Mouse (Mus musculus) midbrain, embryonic 13.5 days (tissue): ENCODE measurements around the gene Mrpl24. TPM values are rescaled to one million over a fixed set of nuclear protein-coding genes. Genes with fewer than 3 reads are reported as not detected.

Source experiments
- ATAC-seq: fragments of 200-750 bp; cut with Nextera tagmentation; 2 replicates; pipeline ENCODE4 v1.8.0; 2017; ENCODE audit warnings: mild to moderate bottlenecking, moderate TSS enrichment, moderate library complexity
- H3K27ac ChIP-seq: fragments of 300-500 bp; sonication (generic); 2 replicates; pipeline ENCODE4 v1.5.1; 2015; ENCODE audit warnings: inconsistent platforms, mild to moderate bottlenecking, moderate library complexity
- H3K27me3 ChIP-seq: fragments of 300-500 bp; sonication (generic); 2 replicates; pipeline ENCODE4 v1.6.1; 2015; ENCODE audit warnings: mild to moderate bottlenecking, inconsistent platforms
- H3K36me3 ChIP-seq: fragments of 300-500 bp; sonication (generic); 2 replicates; pipeline ENCODE4 v1.6.1; 2015; ENCODE audit warnings: mild to moderate bottlenecking, inconsistent platforms
- H3K4me1 ChIP-seq: fragments of 300-500 bp; sonication (generic); replicated peaks from 2 replicates; pipeline ENCODE4 v1.6.1; 2015; ENCODE audit warnings: inconsistent platforms
- H3K4me2 ChIP-seq: fragments of 300-500 bp; sonication (generic); replicated peaks from 2 replicates; pipeline ENCODE4 v1.6.1; 2015; ENCODE audit warnings: moderate library complexity, mild to moderate bottlenecking, inconsistent platforms
- H3K4me3 ChIP-seq: fragments of 300-500 bp; sonication (generic); replicated peaks from 2 replicates; pipeline ENCODE4 v1.5.1; 2015; ENCODE audit warnings: mild to moderate bottlenecking, inconsistent platforms
- H3K9ac ChIP-seq: fragments of 300-500 bp; sonication (generic); replicated peaks from 2 replicates; pipeline ENCODE4 v1.6.1; 2015; ENCODE audit warnings: mild to moderate bottlenecking, inconsistent platforms
- H3K9me3 ChIP-seq: fragments of 300-500 bp; sonication (generic); 2 replicates; pipeline ENCODE4 v1.6.1; 2016; ENCODE audit warnings: mild to moderate bottlenecking, inconsistent platforms
- WGBS: fragments of 180-500 bp; shearing (Covaris S2); methylation state at CpG from one replicate; pipeline ENCODE4 v1.1.7; 2015; 5-methylcytosine and 5-hydroxymethylcytosine counted together
- polyA plus RNA-seq: library from polyadenylated mRNA; unstranded; fragments of >200 nt; fragmentation: Nextera tagmentation; extraction: Ambion mirVana; gene quantifications from 2 replicates; pipeline ENCODE4 v1.2.1, GENCODE M21; 2015

Mrpl24 gene
- polyA plus RNA-seq, 1 experiment from 2014 or later: 72.1 TPM

DNA sequence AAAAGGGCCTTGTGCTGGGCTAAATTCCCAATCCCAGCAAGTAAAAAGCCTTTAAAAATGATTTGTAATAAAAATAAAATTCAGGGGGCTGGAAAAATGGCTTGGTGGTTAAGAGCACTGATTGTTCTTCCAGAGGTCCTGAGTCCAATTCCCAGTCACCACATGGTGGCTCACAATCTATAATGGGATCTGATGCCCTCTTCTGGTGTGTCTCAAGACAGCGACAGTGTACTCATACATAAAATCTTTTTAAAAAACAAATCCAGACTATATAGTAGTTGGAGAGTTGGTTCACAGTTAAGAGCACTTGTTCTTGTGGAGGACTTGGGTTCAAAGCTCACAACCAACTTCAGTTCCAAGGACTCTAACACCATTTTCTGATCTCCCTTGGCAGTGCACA is 2.3 kb upstream of the Mrpl24 start:
- no peak overlapping the region for H3K4me3 ChIP-seq
- no peak overlapping the region for H3K9ac ChIP-seq
- no peaks in the 10 kb centered on the region for H3K27me3 ChIP-seq
- no peak overlapping the region for H3K27ac ChIP-seq
- no peak overlapping the region for H3K4me2 ChIP-seq
- WGBS: 96% methylated on average over 1 of the region's 1 CpGs
- H3K36me3 ChIP-seq: peaks cover 50% of the 10 kb centered on the region
- no peak for ATAC-seq
- peaks cover 15% of the 10 kb centered on the region for H3K4me1 ChIP-seq
- no peaks in the 10 kb centered on the region for H3K9me3 ChIP-seq

DNA sequence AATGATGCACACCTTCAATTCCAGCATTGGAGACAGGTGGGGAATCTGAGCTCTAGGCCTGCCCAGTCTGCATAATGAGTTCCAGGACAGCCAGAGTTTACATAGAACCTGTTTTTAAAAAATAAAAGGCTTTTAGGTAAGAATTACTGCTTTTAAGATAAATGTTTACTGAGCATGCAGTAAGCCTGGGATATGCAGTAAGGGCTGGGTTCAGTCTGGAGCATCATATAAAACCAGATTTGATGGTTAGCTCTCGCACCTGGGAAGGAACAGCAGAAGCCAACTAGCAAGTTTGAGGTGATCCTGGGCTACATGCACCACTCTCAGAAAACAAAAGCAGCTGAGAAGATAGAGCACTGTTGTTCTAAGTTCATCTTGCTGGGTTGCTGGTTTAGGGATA is 755 bp upstream of the Mrpl24 start:
- WGBS: 98% methylated on average over 1 of the region's 1 CpGs
- Histone ChIP-seq H3K9ac (no peak overlapping the region), H3K9me3 (no peaks in the 10 kb centered on the region), H3K4me1 (peaks cover 15% of the 10 kb centered on the region), H3K27ac (0 out of 2 replicates have a peak overlapping the region, but pooled peaks have one; percentile 19), H3K36me3 (peaks cover 60% of the 10 kb centered on the region), H3K4me3 (no peak overlapping the region), H3K4me2 (peak overlapping the region; percentile 76), H3K27me3 (no peaks in the 10 kb centered on the region)
- no peak for ATAC-seq

- Histone ChIP-seq H3K27ac (no peak overlapping the region), H3K4me3 (peak overlapping the region; percentile 57), H3K9me3 (no peaks in the 10 kb centered on the region), H3K36me3 (peaks cover 60% of the 10 kb centered on the region), H3K27me3 (no peaks in the 10 kb centered on the region), H3K4me2 (peak overlapping the region; percentile 76), H3K4me1 (peaks cover 15% of the 10 kb centered on the region), H3K9ac (peak overlapping the region; percentile 70; the same call in 1 of the 2 replicates)
- 71% methylated on average over 9 of the region's 9 CpGs for WGBS
- no peak for ATAC-seq
These were observed 1.1 kb downstream of the Mrpl24 start for GRCm38 (mm10) chr3:87920270-87920943.

- Histone ChIP-seq H3K9ac (no peak overlapping the region), H3K36me3 (peaks cover 60% of the 10 kb centered on the region)
- 85% methylated on average over 7 of the region's 7 CpGs for WGBS
These were observed 5.7 kb downstream of the Mrpl24 start for GRCm38 (mm10) chr3:87924996-87925395.

GRCm38 (mm10) chr3:87927452-87927851 is 8.1 kb downstream of the Mrpl24 start:
- H3K36me3 ChIP-seq: peaks cover 61% of the 10 kb centered on the region

More at GRCm38 (mm10) chr3:87924996-87925395, 5.7 kb downstream of the Mrpl24 start:
- no peaks in the 10 kb centered on the region for H3K9me3 ChIP-seq
- H3K4me3 ChIP-seq: no peak overlapping the region
- ATAC-seq: no peak
- peaks cover 20% of the 10 kb centered on the region for H3K4me1 ChIP-seq
- H3K4me2 ChIP-seq: no peak overlapping the region
- H3K27me3 ChIP-seq: no peaks in the 10 kb centered on the region
- no peak overlapping the region for H3K27ac ChIP-seq

GRCm38 (mm10) chr3:87929341-87930077 is 10.2 kb downstream of the Mrpl24 start:
- H3K27ac ChIP-seq: peak overlapping the region; percentile 90
- H3K4me3 ChIP-seq: peak overlapping the region; percentile 94
- 7% methylated on average over 26 of the region's 26 CpGs for WGBS
- no peaks in the 10 kb centered on the region for H3K9me3 ChIP-seq
- peak; percentile 73 for ATAC-seq
- H3K9ac ChIP-seq: peak overlapping the region; percentile 91
- peaks cover 58% of the 10 kb centered on the region for H3K36me3 ChIP-seq
- H3K4me1 ChIP-seq: peaks cover 42% of the 10 kb centered on the region
- H3K4me2 ChIP-seq: peak overlapping the region; percentile 77
- no peaks in the 10 kb centered on the region for H3K27me3 ChIP-seq

More at GRCm38 (mm10) chr3:87927452-87927851, 8.1 kb downstream of the Mrpl24 start:
- WGBS: 89% methylated on average over 5 of the region's 5 CpGs
- no peaks in the 10 kb centered on the region for H3K27me3 ChIP-seq
- no peaks in the 10 kb centered on the region for H3K9me3 ChIP-seq
- H3K27ac ChIP-seq: no peak overlapping the region
- no peak for ATAC-seq
- no peak overlapping the region for H3K9ac ChIP-seq
- H3K4me3 ChIP-seq: no peak overlapping the region
- H3K4me1 ChIP-seq: peaks cover 26% of the 10 kb centered on the region
- no peak overlapping the region for H3K4me2 ChIP-seq

GRCm38 (mm10) chr3:87930078-87930795 is 10.9 kb downstream of the Mrpl24 start, which contains the start of the genes Isg20l2 and Rrnad1:
Gene Isg20l2 (plus strand): TSS chr3:87930314.
Gene Rrnad1 (minus strand): TSS chr3:87930717.
- H3K4me3 ChIP-seq: peak within 1 kb of the TSS; percentile 94
- peak within 1 kb of the TSS; percentile 90 for H3K27ac ChIP-seq
- peak within 1 kb of the TSS; percentile 91 for H3K9ac ChIP-seq
- H3K36me3 ChIP-seq: peaks cover 58% of the 10 kb centered on the region
- H3K9me3 ChIP-seq: no peaks in the 10 kb centered on the region
- H3K4me2 ChIP-seq: peak within 1 kb of the TSS; percentile 77
- 1% methylated on average over 71 of the region's 78 CpGs for WGBS
- peak; percentile 99 for ATAC-seq
- H3K4me1 ChIP-seq: peaks cover 49% of the 10 kb centered on the region
- no peaks in the 10 kb centered on the region for H3K27me3 ChIP-seq

- H3K4me1 ChIP-seq: peaks cover 57% of the 10 kb centered on the region
- 87% methylated on average over 5 of the region's 5 CpGs for WGBS
- no peak overlapping the region for H3K9ac ChIP-seq
- H3K9me3 ChIP-seq: no peaks in the 10 kb centered on the region
- H3K27ac ChIP-seq: no peak overlapping the region
- H3K27me3 ChIP-seq: no peaks in the 10 kb centered on the region
- H3K4me2 ChIP-seq: no peak overlapping the region
- ATAC-seq: no peak
- peaks cover 64% of the 10 kb centered on the region for H3K36me3 ChIP-seq
- H3K4me3 ChIP-seq: no peak overlapping the region
These were observed 14.7 kb downstream of the Mrpl24 start for GRCm38 (mm10) chr3:87934026-87934425.

- Histone ChIP-seq H3K4me2 (no peak overlapping the region), H3K9ac (no peak overlapping the region), H3K27me3 (no peaks in the 10 kb centered on the region), H3K9me3 (no peaks in the 10 kb centered on the region), H3K27ac (no peak overlapping the region), H3K4me3 (no peak overlapping the region), H3K4me1 (peaks cover 52% of the 10 kb centered on the region), H3K36me3 (peaks cover 68% of the 10 kb centered on the region)
- no peak for ATAC-seq
- 78% methylated on average over 4 of the region's 4 CpGs for WGBS
These were observed 15.2 kb downstream of the Mrpl24 start for GRCm38 (mm10) chr3:87934501-87934900.

DNA sequence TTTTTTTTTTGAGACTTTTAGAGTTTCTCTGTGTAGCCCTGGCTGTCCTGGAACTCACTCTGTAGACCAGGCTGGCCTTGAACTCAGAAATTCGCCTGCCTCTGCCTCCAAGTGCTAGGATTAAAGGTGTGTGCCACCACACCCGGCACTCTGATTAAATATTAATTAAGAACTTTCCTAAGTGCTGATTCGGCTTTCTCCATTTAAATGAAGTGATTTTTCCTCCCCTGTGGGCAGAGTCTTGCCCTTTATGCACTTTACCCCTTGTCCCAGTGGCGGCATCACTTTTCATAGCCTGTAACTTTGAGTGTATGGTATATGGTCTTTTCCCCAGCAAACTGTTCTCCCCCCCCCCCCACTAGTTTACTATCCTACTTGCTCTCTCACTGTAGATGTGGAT is 15.9 kb downstream of the Mrpl24 start:
- no peak overlapping the region for H3K27ac ChIP-seq
- H3K9ac ChIP-seq: no peak overlapping the region
- H3K4me2 ChIP-seq: no peak overlapping the region
- no peak for ATAC-seq
- no peak overlapping the region for H3K4me3 ChIP-seq
- peaks cover 52% of the 10 kb centered on the region for H3K4me1 ChIP-seq
- H3K27me3 ChIP-seq: no peaks in the 10 kb centered on the region
- peaks cover 75% of the 10 kb centered on the region for H3K36me3 ChIP-seq
- 82% methylated on average over 4 of the region's 4 CpGs for WGBS
- H3K9me3 ChIP-seq: no peaks in the 10 kb centered on the region

DNA sequence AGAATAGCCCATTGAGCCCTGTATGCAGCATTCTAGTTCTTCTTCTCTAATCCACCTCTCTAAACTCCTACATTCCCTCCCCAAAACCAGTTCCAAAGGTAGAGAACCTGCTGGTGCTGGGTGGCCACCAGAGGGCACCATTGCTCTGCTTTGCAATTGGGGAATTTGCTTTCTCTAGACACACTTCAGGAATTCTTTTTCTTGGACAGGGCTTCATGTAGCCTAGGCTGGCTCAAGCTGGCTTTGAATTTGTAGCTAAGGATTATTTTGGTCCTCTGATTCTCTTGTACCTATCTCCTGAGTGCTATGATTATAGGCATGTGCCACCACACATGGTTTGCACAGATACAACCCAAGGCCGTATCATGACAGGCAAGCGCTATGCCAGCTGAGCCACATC is 16.5 kb downstream of the Mrpl24 start:
- Histone ChIP-seq H3K4me1 (peaks cover 51% of the 10 kb centered on the region), H3K9me3 (no peaks in the 10 kb centered on the region), H3K27me3 (no peaks in the 10 kb centered on the region), H3K4me2 (no peak overlapping the region), H3K4me3 (no peak overlapping the region), H3K36me3 (peaks cover 80% of the 10 kb centered on the region), H3K9ac (0 out of 2 replicates have a peak overlapping the region, but pooled peaks have one; percentile 24), H3K27ac (no peak overlapping the region)
- ATAC-seq: peak; percentile 53
- WGBS: 94% methylated on average over 2 of the region's 2 CpGs

- H3K4me3 ChIP-seq: no peak overlapping the region
- H3K9me3 ChIP-seq: no peaks in the 10 kb centered on the region
- H3K27ac ChIP-seq: no peak overlapping the region
- H3K27me3 ChIP-seq: no peaks in the 10 kb centered on the region
- peaks cover 65% of the 10 kb centered on the region for H3K36me3 ChIP-seq
- peaks cover 18% of the 10 kb centered on the region for H3K4me1 ChIP-seq
- no peak overlapping the region for H3K9ac ChIP-seq
- no peak overlapping the region for H3K4me2 ChIP-seq
- WGBS: 56% methylated on average over 5 of the region's 5 CpGs
- no peak for ATAC-seq
These were observed 21.3 kb downstream of the Mrpl24 start for GRCm38 (mm10) chr3:87940611-87941010.
